Mouse (Mus musculus) hindbrain, embryonic 15.5 days (tissue): ENCODE measurements at regions not wholly inside any gene's neighbourhood (a gene's known extent, or its start where the extent isn't known, plus 50 kb on each side); places are given as distances from the start of the nearest gene placed in this dataset.

Source experiments
- ATAC-seq: fragments of 200-750 bp; cut with Nextera tagmentation; 2 replicates; pipeline ENCODE4 v1.8.0; 2017; ENCODE audit warnings: low read depth, moderate number of reproducible peaks, moderate TSS enrichment; ENCODE audit not compliant: low FRiP score
- H3K27ac ChIP-seq: fragments of 300-500 bp; sonication (generic); replicated peaks from 2 replicates; pipeline ENCODE4 v1.5.1; 2015; ENCODE audit warnings: mild to moderate bottlenecking, inconsistent platforms
- H3K27me3 ChIP-seq: fragments of 300-500 bp; sonication (generic); 2 replicates; pipeline ENCODE4 v1.6.1; 2015; ENCODE audit warnings: control low read depth, inconsistent platforms
- H3K36me3 ChIP-seq: fragments of 300-500 bp; sonication (generic); 2 replicates; pipeline ENCODE4 v1.6.1; 2015; ENCODE audit warnings: control low read depth, inconsistent platforms
- H3K4me1 ChIP-seq: fragments of 300-500 bp; sonication (generic); replicated peaks from 2 replicates; pipeline ENCODE4 v1.6.1; 2015; ENCODE audit warnings: control low read depth, inconsistent platforms
- H3K4me2 ChIP-seq: fragments of 300-500 bp; sonication (generic); 2 replicates; pipeline ENCODE4 v1.6.1; 2015; ENCODE audit warnings: moderate library complexity, mild to moderate bottlenecking, inconsistent platforms
- H3K4me3 ChIP-seq: fragments of 300-500 bp; sonication (generic); 2 replicates; pipeline ENCODE4 v1.5.1; 2015; ENCODE audit warnings: mild to moderate bottlenecking, inconsistent platforms
- H3K9ac ChIP-seq: fragments of 300-500 bp; sonication (generic); 2 replicates; pipeline ENCODE4 v1.6.1; 2015; ENCODE audit warnings: inconsistent platforms
- H3K9me3 ChIP-seq: fragments of 300-500 bp; sonication (generic); 2 replicates; pipeline ENCODE4 v1.6.1; 2016; ENCODE audit warnings: control low read depth, inconsistent platforms
- WGBS: fragments of 180-500 bp; shearing (Covaris S2); methylation state at CpG from one replicate; pipeline ENCODE4 v1.1.7; 2015; 5-methylcytosine and 5-hydroxymethylcytosine counted together

DNA sequence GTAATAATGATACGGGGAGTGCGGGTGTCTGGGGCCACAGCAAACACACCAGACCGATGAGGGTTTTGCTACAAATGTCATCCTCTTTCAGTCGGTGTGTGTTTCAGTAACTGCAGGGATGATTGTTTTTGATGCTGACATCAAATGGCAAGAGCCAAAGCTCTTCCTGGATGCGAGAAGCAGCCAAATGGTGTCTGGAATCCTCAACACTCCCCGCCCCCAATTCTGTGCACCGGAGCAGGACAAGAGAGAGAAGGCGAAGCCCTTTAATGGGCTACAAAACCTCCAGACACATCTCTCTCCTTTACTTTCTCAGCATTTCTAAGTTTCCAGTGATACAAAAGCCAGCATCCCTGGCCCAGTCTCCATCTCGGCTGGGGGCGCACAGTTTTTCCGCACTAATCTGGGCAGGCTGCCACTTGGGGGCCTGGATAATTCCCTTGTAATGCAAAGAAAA is 94.1 kb upstream of the Fbxo11 start:
- no peak overlapping the region for H3K9ac ChIP-seq
- peak overlapping the region; percentile 9; the same call in 1 of the 2 replicates for H3K4me3 ChIP-seq
- no peak overlapping the region for H3K27ac ChIP-seq

GRCm38 (mm10) chr17:88159851-88160676 is 95.0 kb upstream of the Fbxo11 start:
- no peak overlapping the region for H3K27ac ChIP-seq
- H3K9me3 ChIP-seq = no peaks in the 10 kb centered on the region
- H3K4me2 ChIP-seq = peak overlapping the region; percentile 45
- no peak for ATAC-seq
- H3K36me3 ChIP-seq = no peaks in the 10 kb centered on the region
- WGBS = 50% methylated on average over 19 of the region's 19 CpGs
- H3K4me1 ChIP-seq = peaks cover 15% of the 10 kb centered on the region
- no peaks in the 10 kb centered on the region for H3K27me3 ChIP-seq
- H3K9ac ChIP-seq = no peak overlapping the region
- 0 out of 2 replicates have a peak overlapping the region, but pooled peaks have one; percentile 9 for H3K4me3 ChIP-seq

More for the DNA sequence above, 94.1 kb upstream of the Fbxo11 start:
- no peak for ATAC-seq
- peak overlapping the region; percentile 45 for H3K4me2 ChIP-seq
- H3K4me1 ChIP-seq = peaks cover 15% of the 10 kb centered on the region
- no peaks in the 10 kb centered on the region for H3K36me3 ChIP-seq
- WGBS = 7% methylated on average over 11 of the region's 11 CpGs
- H3K27me3 ChIP-seq = no peaks in the 10 kb centered on the region
- H3K9me3 ChIP-seq = no peaks in the 10 kb centered on the region

GRCm38 (mm10) chr17:88160677-88161001 is 95.5 kb upstream of the Fbxo11 start:
- Histone ChIP-seq H3K27me3 (no peaks in the 10 kb centered on the region), H3K9ac (no peak overlapping the region), H3K27ac (no peak overlapping the region), H3K4me2 (peak overlapping the region; percentile 45), H3K36me3 (no peaks in the 10 kb centered on the region), H3K9me3 (no peaks in the 10 kb centered on the region), H3K4me1 (peaks cover 15% of the 10 kb centered on the region), H3K4me3 (no peak overlapping the region)
- WGBS = 75% methylated on average over 14 of the region's 14 CpGs
- no peak for ATAC-seq

DNA sequence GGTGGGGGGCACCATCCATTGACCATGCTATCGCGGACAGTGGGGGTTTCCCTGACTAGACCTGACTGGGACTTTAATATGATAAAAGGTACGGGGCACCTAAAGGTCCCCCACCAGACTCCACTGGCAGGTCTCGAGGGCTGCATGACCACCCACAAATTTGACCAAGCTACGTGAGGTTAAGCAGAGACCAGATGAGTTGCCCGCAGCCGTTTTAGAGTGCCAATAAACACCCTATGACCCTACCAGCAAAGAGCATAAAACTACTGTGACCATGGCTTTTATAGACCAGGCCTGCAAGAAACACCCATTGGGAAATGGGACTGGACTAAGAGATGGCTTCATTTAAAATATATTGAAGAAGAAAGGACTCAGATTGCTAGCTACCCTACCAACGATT is 96.7 kb upstream of the Fbxo11 start:
- Histone ChIP-seq H3K36me3 (no peaks in the 10 kb centered on the region), H3K4me2 (no peak overlapping the region), H3K9me3 (no peaks in the 10 kb centered on the region), H3K27ac (no peak overlapping the region), H3K9ac (no peak overlapping the region), H3K4me1 (peaks cover 15% of the 10 kb centered on the region), H3K4me3 (no peak overlapping the region), H3K27me3 (no peaks in the 10 kb centered on the region)
- 93% methylated on average over 8 of the region's 8 CpGs for WGBS
- no peak for ATAC-seq

DNA sequence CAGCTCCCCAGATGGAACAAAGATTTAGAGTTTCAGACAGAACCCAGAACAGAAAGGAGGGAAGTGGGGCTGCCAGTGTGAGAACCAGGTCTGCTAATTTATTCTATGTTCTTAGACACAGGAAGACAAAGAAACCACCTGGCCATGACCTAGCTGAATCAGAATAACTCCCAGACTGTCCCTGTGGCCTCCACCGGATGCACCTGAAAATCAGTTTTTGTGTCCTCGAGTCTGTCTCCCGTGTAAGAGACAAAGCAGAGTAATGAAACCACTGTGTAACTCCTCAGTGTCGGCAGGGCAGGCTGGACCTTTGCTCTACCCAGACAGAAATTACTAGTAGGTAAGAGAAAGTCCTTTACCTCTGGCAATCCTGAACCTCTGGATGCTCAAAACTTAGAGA is 99.7 kb upstream of the Fbxo11 start:
- Histone ChIP-seq H3K4me1 (peaks cover 3% of the 10 kb centered on the region), H3K4me3 (no peak overlapping the region), H3K9me3 (no peaks in the 10 kb centered on the region), H3K4me2 (no peak overlapping the region), H3K27me3 (no peaks in the 10 kb centered on the region), H3K27ac (no peak overlapping the region), H3K36me3 (no peaks in the 10 kb centered on the region), H3K9ac (no peak overlapping the region)
- 82% methylated on average over 4 of the region's 4 CpGs for WGBS
- no peak for ATAC-seq

DNA sequence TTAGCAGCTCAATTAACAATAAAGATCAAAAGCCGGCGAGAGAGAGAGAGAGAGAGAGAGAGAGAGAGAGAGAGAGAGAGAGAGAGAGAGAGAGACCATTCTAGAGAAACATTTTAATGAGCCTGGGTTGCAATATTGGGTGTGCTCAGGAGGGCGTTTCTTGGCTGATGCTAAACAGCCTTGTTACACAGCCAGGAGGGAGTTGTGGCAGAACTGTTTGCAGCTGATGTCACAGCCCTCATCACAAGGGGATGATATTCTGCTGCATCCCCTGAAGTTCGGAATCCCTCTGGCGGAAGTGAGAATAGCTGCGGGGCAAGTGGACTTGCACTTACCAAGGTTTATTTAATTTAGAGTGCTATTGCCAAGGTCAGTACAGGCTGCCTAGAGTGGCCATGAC is 100.7 kb upstream of the Fbxo11 start:
- WGBS = 83% methylated on average over 6 of the region's 6 CpGs
- H3K27me3 ChIP-seq = no peaks in the 10 kb centered on the region

DNA sequence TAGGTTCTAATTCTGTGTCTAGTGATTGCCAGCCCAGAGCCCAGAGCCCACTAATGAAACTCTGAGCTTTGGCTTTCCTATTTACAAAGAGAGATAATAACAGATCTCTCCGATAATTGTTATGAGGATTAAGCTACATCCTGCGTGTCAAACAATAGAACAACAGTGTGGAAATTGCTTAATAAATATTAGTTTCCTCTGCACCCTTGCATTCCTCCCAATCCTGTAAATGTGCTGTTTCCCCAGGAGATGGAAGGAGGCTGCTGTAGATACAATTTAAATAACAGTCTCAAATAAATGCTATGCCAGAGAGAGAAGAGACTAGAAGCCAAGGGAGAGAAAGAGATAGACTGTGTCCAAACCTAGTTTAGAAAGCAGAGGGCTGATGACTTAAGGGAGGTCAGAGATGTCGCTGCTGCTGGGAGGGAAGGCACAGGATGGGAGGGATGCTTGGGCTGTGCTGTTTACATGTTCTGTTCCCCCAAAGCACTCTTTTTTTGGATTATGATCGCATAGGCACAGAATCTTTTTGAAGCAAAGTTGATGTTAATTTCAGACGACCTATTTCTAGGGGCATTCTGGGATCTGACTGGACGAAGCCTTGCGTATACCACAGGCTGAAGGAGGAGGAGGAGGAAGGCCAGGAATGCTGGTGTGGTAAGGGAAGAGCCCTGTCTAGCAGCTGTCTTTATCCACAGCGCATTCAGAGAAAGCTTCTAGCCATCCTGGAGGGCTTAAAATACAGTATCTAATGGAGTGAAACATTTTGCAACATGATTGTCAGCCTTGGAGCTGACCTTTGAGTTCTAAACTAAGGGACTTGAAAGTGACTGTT is 103.4 kb upstream of the Fbxo11 start:
- Histone ChIP-seq H3K4me1 (no peaks in the 10 kb centered on the region), H3K36me3 (no peaks in the 10 kb centered on the region), H3K4me3 (no peak overlapping the region), H3K9ac (no peak overlapping the region), H3K27ac (no peak overlapping the region), H3K9me3 (no peaks in the 10 kb centered on the region), H3K4me2 (no peak overlapping the region), H3K27me3 (no peaks in the 10 kb centered on the region)
- ATAC-seq = no peak
- WGBS = 75% methylated on average over 8 of the region's 8 CpGs

More for the DNA sequence above, 100.7 kb upstream of the Fbxo11 start:
- no peak overlapping the region for H3K9ac ChIP-seq
- no peaks in the 10 kb centered on the region for H3K9me3 ChIP-seq
- ATAC-seq = no peak
- no peak overlapping the region for H3K4me3 ChIP-seq
- H3K27ac ChIP-seq = no peak overlapping the region
- H3K4me2 ChIP-seq = no peak overlapping the region
- H3K36me3 ChIP-seq = no peaks in the 10 kb centered on the region
- no peaks in the 10 kb centered on the region for H3K4me1 ChIP-seq

GRCm38 (mm10) chr17:88171606-88172005 is 106.5 kb upstream of the Fbxo11 start:
- Histone ChIP-seq H3K9ac (no peak overlapping the region), H3K4me1 (no peaks in the 10 kb centered on the region), H3K4me2 (no peak overlapping the region), H3K27ac (no peak overlapping the region), H3K9me3 (no peaks in the 10 kb centered on the region), H3K4me3 (no peak overlapping the region), H3K27me3 (no peaks in the 10 kb centered on the region), H3K36me3 (no peaks in the 10 kb centered on the region)
- no peak for ATAC-seq
- 86% methylated on average over 3 of the region's 3 CpGs for WGBS

DNA sequence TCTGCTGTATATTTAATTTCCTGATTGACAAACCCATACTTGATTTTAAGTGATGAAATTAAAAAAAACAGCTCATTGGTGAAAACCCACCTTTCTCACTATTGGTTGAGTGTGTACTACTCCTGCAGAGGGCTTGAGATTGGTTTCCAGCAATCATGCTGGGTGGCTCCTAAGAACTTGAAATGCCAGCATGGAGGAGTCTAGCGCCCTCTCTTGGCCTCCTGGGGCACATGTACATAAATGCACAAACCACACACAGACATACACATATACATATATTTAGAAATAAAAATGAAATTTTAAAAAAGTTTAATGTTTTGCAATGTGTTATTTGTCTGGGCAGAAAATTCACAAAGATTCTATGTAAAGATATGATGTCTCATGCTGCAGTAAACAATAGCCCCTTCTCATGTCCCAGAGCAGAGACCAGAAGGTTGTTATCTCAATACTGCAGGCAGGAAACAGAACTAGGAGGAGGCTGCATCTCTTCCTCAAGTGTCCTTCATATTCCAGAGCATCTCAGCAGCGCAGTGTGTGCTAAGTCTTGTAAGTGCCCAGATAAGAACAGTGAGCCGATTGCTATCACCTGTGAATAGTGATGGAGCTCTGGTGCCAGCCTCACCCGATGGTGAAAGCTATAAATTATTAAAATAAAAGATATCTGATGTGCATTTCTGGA is 108.4 kb upstream of the Fbxo11 start:
- H3K4me1 ChIP-seq = no peaks in the 10 kb centered on the region
- H3K9ac ChIP-seq = no peak overlapping the region
- ATAC-seq = no peak
- no peaks in the 10 kb centered on the region for H3K36me3 ChIP-seq
- H3K27ac ChIP-seq = no peak overlapping the region
- H3K4me3 ChIP-seq = no peak overlapping the region
- H3K9me3 ChIP-seq = no peaks in the 10 kb centered on the region
- H3K4me2 ChIP-seq = no peak overlapping the region
- no peaks in the 10 kb centered on the region for H3K27me3 ChIP-seq
- 77% methylated on average over 4 of the region's 4 CpGs for WGBS

DNA sequence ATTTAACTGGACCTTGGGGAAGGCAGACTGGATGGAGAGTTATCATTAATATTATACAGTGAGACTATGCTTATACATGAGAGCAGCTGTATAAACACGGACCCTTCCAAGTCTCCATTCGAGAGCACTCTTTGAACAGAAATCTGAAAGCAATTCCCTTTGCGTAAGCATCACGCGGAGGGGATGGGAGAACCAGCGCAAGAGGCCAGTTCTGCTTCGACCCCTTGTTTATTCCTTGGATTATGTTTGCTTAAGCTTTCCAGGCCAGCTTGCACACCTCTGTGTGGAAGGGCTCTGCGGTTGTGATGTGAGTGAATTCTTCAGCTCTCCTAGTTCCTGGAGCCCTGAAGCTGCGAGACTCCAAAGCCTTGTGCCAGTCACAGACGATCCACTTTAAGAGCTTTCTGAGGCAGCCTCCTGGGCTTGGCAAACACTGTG is 109.2 kb upstream of the Fbxo11 start:
- Histone ChIP-seq H3K36me3 (no peaks in the 10 kb centered on the region), H3K9me3 (no peaks in the 10 kb centered on the region), H3K4me3 (no peak overlapping the region), H3K9ac (no peak overlapping the region), H3K27ac (no peak overlapping the region), H3K27me3 (no peaks in the 10 kb centered on the region), H3K4me2 (no peak overlapping the region), H3K4me1 (no peaks in the 10 kb centered on the region)
- WGBS = 85% methylated on average over 10 of the region's 10 CpGs
- ATAC-seq = no peak

DNA sequence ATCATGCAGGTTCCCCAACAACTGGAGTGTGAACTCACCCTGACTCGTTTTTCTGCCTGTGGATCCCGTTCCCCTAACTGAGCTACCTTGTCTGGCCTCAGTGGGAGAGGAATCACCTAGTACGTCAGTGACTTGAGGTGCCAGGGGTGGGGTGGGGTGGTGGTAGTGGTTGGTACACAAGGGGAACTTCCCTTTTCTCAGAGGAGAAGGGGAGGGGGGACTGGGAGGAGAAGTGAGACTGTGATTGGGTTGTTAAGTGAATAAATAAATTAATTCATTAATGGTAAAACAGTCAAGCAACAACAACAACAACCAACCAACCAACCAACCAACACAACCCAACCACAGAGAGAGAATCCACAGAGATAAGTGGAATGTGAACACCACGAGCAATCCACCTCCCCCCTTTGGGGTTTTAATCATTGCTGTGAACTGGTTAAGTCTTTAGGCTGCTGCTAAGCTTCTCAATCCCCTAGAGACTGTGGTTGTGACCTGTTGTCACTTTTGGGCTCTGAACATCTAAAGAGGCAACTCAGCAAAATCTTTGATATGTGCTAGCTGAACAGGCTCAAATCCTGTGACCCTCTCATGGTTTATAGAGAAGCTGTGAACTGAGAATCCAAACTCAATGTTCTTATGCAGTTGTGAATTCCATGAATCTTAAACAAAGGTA is 111.0 kb upstream of the Fbxo11 start:
- no peak for ATAC-seq
- Histone ChIP-seq H3K9me3 (no peaks in the 10 kb centered on the region), H3K36me3 (no peaks in the 10 kb centered on the region), H3K9ac (no peak overlapping the region), H3K27me3 (no peaks in the 10 kb centered on the region), H3K4me1 (no peaks in the 10 kb centered on the region), H3K4me3 (no peak overlapping the region), H3K27ac (no peak overlapping the region), H3K4me2 (no peak overlapping the region)
- WGBS = 90% methylated on average over 4 of the region's 4 CpGs
